Mouse (Mus musculus) lung, embryonic 15.5 days (tissue): ENCODE data around the gene Ndufb8. TPM values are rescaled to one million over a fixed set of nuclear protein-coding genes. Genes with fewer than 3 reads are reported as not detected.

Experiments used
- ATAC-seq: fragments of 200-750 bp; cut with Nextera tagmentation; 2 replicates; pipeline ENCODE4 v1.8.0; 2017; ENCODE audit warnings: moderate number of reproducible peaks, borderline replicate concordance; ENCODE audit not compliant: low FRiP score, low TSS enrichment; ENCODE audit errors: extremely low read depth
- H3K27ac ChIP-seq: fragments of 300-500 bp; sonication (generic); 2 replicates; pipeline ENCODE4 v1.5.1; 2015; ENCODE audit warnings: moderate library complexity, mild to moderate bottlenecking, inconsistent platforms
- H3K27me3 ChIP-seq: fragments of 300-500 bp; sonication (generic); 2 replicates; pipeline ENCODE4 v1.6.1; 2015; ENCODE audit warnings: inconsistent platforms
- H3K36me3 ChIP-seq: fragments of 300-500 bp; sonication (generic); 2 replicates; pipeline ENCODE4 v1.6.1; 2015; ENCODE audit warnings: inconsistent platforms
- H3K4me1 ChIP-seq: fragments of 300-500 bp; sonication (generic); 2 replicates; pipeline ENCODE4 v1.6.1; 2015; ENCODE audit warnings: inconsistent platforms
- H3K4me2 ChIP-seq: fragments of 300-500 bp; sonication (generic); 2 replicates; pipeline ENCODE4 v1.6.1; 2015; ENCODE audit warnings: inconsistent platforms, mild to moderate bottlenecking, moderate library complexity
- H3K4me3 ChIP-seq: fragments of 300-500 bp; sonication (generic); 2 replicates; pipeline ENCODE4 v1.5.1; 2015; ENCODE audit warnings: mild to moderate bottlenecking, inconsistent platforms
- H3K9ac ChIP-seq: fragments of 300-500 bp; sonication (generic); 2 replicates; pipeline ENCODE4 v1.6.1; 2015; ENCODE audit warnings: inconsistent platforms
- H3K9me3 ChIP-seq: fragments of 300-500 bp; sonication (generic); 2 replicates; pipeline ENCODE4 v1.6.1; 2016; ENCODE audit warnings: inconsistent platforms
- WGBS: fragments of 180-500 bp; shearing (Covaris S2); methylation state at CpG from one replicate; pipeline ENCODE4 v1.1.7; 2015; 5-methylcytosine and 5-hydroxymethylcytosine counted together
- polyA plus RNA-seq: library from polyadenylated mRNA; unstranded; fragments of >200 nt; fragmentation: Nextera tagmentation; extraction: Ambion mirVana; gene quantifications from 2 replicates; pipeline ENCODE4 v1.2.1, GENCODE M21; 2015

Gene Ndufb8
- polyA plus RNA-seq, 1 experiment from 2014 or later = 530 TPM

- no peaks in the 10 kb centered on the region for H3K9me3 ChIP-seq
- H3K9ac ChIP-seq = no peak overlapping the region
- no peak overlapping the region for H3K27ac ChIP-seq
- ATAC-seq = no peak
- no peak overlapping the region for H3K4me3 ChIP-seq
- peaks cover 14% of the 10 kb centered on the region for H3K4me1 ChIP-seq
- H3K27me3 ChIP-seq = peaks cover 34% of the 10 kb centered on the region; the same call in 1 of the 2 replicates
- no peaks in the 10 kb centered on the region for H3K36me3 ChIP-seq
- WGBS = 42% methylated on average over 4 of the region's 4 CpGs
- no peak overlapping the region for H3K4me2 ChIP-seq
Observed at GRCm38 (mm10) chr19:44502741-44503140, 52.5 kb downstream of the Ndufb8 start.

- peaks cover 26% of the 10 kb centered on the region; the same call in 1 of the 2 replicates for H3K27me3 ChIP-seq
- no peak overlapping the region for H3K27ac ChIP-seq
- H3K4me2 ChIP-seq = no peak overlapping the region
- ATAC-seq = no peak
- H3K4me3 ChIP-seq = no peak overlapping the region
- no peak overlapping the region for H3K9ac ChIP-seq
- 71% methylated on average over 6 of the region's 6 CpGs for WGBS
- no peaks in the 10 kb centered on the region for H3K9me3 ChIP-seq
- no peaks in the 10 kb centered on the region for H3K36me3 ChIP-seq
- H3K4me1 ChIP-seq = peaks cover 14% of the 10 kb centered on the region
Observed at GRCm38 (mm10) chr19:44501925-44502324, 53.3 kb downstream of the Ndufb8 start.

DNA sequence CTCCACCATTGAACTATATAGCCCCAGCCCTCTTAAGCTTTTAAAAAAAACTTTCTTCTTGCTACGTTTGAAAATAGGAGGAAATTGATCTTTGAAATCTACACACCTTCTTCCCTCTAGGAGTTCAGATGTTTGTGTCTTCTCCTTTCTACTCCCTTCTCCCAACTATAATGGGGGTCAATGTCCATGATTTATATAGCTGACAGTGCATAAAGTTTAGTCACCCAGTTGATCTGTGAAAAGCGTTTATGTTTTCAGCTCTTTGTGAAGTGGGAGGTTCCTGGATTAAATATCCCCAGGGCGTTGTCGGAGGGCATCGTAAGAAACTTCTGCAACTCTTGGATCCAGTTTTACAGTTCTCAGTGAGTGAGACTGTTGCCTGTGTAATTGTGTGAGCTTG, 55.0 kb downstream of the Ndufb8 start:
- Histone ChIP-seq H3K4me3 (no peak overlapping the region), H3K4me1 (peaks cover 14% of the 10 kb centered on the region), H3K9me3 (no peaks in the 10 kb centered on the region), H3K9ac (no peak overlapping the region), H3K4me2 (no peak overlapping the region), H3K36me3 (no peaks in the 10 kb centered on the region), H3K27ac (no peak overlapping the region), H3K27me3 (peaks cover 26% of the 10 kb centered on the region; the same call in 1 of the 2 replicates)
- ATAC-seq = no peak
- 51% methylated on average over 5 of the region's 5 CpGs for WGBS

DNA sequence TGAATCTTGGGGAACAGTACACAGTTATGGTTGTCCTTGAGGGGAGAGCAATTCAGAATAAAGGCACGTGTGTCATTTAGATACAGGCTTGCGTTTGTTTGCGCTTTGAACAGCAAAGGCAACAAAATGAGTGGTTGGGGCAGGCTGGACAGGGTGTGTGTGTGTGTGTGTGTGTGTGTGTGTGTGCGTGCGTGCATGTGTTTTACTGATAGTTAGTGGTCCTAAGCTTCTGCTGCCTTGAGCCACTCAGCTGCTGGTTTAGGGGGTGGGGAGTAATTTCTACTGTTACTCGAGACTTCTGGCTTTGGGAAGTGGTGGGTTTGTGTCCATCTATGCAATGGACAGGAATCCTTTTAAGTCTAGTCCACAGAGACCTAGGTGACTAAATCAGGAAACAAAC, 56.3 kb downstream of the Ndufb8 start:
- 42% methylated on average over 6 of the region's 6 CpGs for WGBS
- no peak overlapping the region for H3K4me2 ChIP-seq
- peaks cover 14% of the 10 kb centered on the region for H3K4me1 ChIP-seq
- H3K9me3 ChIP-seq = no peaks in the 10 kb centered on the region
- peaks cover 33% of the 10 kb centered on the region; the same call in 1 of the 2 replicates for H3K27me3 ChIP-seq
- no peak overlapping the region for H3K4me3 ChIP-seq
- no peaks in the 10 kb centered on the region for H3K36me3 ChIP-seq
- ATAC-seq = no peak
- H3K27ac ChIP-seq = no peak overlapping the region
- H3K9ac ChIP-seq = no peak overlapping the region

Other genes starting within 250 kb of the Ndufb8 start
- 0.15 and 0.35 TPM in 2 replicates for gene Scd4, start 222.3 kb downstream of the Ndufb8 start, polyA plus RNA-seq
- 2.5 and 2.6 TPM in 2 replicates for gene Scd1, start 147.6 kb downstream of the Ndufb8 start, polyA plus RNA-seq
- gene Wnt8b, start 62.0 kb downstream of the Ndufb8 start, polyA plus RNA-seq = not detected in 2 replicates
- 0.30 and 0.54 TPM in 2 replicates for gene Sec31b, start 9.6 kb downstream of the Ndufb8 start, polyA plus RNA-seq
- gene Gm20538, start 2.6 kb downstream of the Ndufb8 start, polyA plus RNA-seq = not detected in 2 replicates
- 26.9 and 28.7 TPM in 2 replicates for gene Hif1an, start 7.4 kb upstream of the Ndufb8 start, polyA plus RNA-seq
- gene Pax2, start 200.6 kb upstream of the Ndufb8 start, polyA plus RNA-seq = 0.10 TPM in 1 of 2 replicates, not detected in the other